Mouse (Mus musculus) left cerebral cortex, postnatal 25 days (tissue): Measurements from ENCODE around the gene Fam71d. TPM values are rescaled to one million over a fixed set of nuclear protein-coding genes. Genes with fewer than 3 reads are reported as not detected.

ENCODE experiments used
- DNase-seq, 2 experiments: peaks; one replicate each; pipeline ENCODE4 v3.0.0; 2022; ENCODE audit warnings: low spot score in 2 of 2, mixed read lengths in 1 of 2
- intact Hi-C: fragments of 180-260 bp; cut with DNase I; formaldehyde crosslinking; loops from one replicate; pipeline ENCODE4 v1.15.1; 2025
- total RNA-seq, 2 experiments: library from RNA; stranded (reverse); gene quantifications; 2 replicates each; pipeline ENCODE4 v1.2.3; 2021

Gene Fam71d
- 1 to 10 TPM in 1 of 2 experiments, under 1 TPM in 1; 0.69 to 2.2 TPM for total RNA-seq

DNA sequence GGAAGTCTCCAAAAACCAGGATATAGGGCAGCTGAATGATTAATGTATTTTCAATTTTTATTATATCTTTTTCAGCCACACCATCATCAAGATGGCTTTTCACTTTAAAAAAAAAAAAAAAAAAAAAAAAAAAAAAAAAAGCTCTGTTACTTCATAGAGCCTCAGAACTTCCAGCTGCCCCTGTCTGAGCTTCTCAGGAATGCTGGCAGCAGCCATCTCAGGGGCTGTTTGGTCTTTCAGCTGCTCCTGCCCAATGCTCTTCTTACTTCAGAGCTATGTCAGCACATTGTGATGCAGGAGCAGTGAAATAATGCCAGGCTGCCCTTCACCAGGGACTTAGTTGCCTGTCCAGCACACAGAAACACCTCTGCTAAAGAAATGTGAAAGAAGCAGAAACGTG is at the start of gene Fam71d:
Gene Fam71d (plus strand): TSS at position 211 of the 400 bp plus-strand sequence.
- DNase-seq, result no peak
- intact Hi-C loops, result no loop called here

DNA sequence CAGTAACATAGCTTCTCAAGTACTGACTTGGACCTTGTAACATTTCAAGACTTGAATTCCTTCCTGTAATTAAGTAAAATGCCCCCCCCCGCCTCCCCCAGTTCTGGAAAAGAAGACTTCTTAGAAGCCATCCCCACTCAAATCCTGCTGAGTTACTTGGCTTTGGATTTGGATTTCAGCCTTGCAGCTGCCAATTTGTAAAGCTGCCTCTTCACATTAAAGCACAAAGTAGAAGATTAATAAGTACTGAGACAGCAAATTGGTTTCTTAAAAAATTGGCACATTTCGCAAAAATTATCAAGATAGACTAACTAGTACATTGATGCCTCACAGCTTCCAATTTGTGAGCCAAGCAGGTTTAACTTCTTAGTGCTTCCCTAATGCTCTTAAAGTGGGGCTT is 47.6 kb upstream of the Fam71d start:
- intact Hi-C loops, result no loop called here
- no peak for DNase-seq

DNA sequence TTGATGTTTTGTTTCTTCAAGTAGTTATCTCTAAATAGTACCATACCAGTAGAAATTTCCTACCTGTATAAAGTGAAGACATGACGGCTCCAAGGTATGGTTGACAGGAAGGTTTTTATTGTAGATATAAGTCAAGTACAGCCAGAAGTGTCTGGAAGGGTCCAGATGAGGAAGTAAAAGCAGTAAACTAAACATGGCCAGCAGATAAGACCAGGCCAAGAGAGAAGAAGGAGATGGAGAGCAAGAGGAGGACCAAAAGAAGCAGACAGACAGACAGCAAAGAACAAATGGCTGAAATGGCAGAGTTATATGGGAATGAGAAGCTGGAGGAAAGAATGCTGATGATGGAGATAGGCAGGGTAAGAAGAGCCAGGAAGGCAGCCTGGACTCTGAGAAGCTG is 46.1 kb upstream of the Fam71d start:
- no peak for DNase-seq
- intact Hi-C loops, result no loop called here

DNA sequence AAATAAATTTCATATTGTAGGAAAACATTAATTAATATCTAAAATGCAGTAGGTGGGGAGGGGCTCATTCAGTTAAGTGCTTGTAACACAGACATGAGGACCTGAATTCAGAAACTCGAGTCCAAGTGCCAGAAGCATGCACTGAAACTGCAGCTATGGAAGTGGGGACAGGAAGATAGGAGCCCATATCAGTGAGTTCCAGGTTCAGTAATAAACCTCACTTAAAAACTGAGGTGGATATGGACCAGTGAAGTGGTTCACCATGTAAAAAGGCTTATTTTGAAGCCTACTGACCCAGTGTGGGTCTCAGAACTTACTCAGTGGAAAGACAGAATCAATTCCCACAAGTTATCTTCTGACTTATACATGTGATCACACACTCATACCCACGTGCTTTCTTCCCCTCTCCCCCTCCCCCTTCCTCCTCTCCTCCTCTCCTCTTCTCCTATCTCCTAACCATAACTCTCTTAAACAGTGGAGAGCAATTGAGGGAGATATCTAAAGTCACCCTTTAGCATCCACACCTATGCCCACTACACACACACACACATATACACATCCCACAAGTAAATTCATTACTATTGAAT is 31.5 kb upstream of the Fam71d start:
- DNase-seq, result no peak
- intact Hi-C loops, result no loop called here

DNA sequence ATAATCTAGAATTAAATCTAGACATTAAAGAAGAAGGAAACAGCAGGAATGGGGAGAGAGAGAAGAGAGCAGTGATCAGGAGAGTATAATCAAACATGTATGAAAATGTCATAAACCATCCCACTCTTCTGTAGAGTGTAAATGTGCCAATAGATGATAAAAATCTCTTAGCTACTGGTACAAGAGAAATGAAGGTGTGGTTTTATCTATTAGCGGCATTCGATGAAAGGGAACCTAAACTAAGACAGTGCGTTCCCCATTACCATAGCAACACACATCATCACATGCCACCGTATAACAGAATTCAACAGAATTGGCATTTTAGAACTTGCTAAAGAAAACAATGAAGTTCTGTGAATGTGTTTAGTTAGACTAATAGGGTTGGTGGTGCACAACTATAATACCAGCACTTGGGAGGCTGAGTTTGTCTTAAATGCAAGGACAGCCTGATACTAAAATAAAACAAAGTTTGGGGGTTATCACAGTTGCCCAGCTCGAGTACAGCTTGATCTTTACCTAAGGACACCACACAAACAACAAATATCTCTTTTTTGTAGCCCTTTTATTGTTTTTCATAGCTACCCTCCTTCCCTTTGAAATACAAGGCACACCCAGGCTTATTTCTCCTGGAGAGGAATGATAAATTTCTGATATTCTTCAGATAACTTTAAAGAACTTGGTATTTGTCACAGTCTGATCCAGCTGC is 13.1 kb upstream of the Fam71d start:
- no peak for DNase-seq
- intact Hi-C loops, result no loop called here

DNA sequence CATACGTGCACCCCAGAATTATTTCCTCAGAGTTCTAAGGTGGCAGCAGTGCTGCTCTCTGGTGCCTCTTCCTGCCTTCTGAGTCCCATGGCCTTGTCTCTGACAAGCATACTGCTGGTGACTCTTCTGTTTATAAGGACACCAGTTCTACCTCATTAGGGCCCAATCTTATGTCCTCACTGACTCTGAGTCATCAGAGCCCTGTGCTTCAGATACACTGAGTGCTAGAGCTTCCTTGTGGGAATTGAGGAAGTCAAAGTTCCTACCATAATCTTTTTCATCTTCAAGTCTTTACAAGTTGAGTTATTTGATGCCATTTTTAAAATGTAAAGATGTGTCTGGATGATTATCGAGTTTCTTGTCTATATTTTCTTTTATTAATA is 12.5 kb upstream of the Fam71d start:
- intact Hi-C loops, result no loop called here
- no peak for DNase-seq

DNA sequence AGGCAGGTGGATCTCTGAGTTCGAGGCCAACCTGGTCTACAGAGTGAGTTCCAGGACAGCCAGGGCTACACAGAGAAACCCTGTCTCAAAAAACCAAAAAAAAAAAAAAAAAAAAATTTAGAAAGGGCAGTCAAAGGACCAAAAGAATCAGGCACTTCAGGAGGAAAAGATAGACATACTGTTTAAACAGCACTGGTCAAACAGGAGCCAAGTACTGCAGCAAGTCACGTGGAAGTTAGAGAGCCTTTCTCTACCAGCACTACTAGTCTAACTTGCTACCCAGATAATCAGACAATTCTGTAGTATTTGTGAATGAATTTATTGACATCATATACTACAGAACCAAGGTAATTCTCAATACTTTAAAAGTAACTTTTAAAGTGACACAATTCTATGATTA is 10.3 kb upstream of the Fam71d start:
- intact Hi-C loops, result no loop called here

DNA sequence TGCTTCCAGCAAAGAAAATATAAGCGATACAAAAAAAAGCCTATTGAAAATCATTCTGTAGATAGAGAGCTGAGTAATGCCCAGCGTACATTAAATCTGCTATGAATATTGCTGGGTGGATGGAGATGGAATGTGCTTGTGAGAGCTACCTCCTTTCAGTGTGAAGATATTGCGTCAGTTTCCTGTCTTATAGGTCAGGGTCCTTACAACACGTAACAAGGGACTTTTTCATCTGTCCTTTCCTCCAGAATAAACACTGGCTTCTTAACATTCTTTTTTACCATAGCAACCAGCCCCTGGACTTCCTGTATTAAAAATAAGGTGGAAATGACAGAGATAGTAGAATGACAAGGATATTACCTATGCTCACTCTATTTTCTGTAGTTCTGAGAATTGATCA is 9.1 kb upstream of the Fam71d start:
- no peak for DNase-seq
- intact Hi-C loops, result no loop called here

More for the DNA sequence above, 10.3 kb upstream of the Fam71d start:
- no peak for DNase-seq

DNA sequence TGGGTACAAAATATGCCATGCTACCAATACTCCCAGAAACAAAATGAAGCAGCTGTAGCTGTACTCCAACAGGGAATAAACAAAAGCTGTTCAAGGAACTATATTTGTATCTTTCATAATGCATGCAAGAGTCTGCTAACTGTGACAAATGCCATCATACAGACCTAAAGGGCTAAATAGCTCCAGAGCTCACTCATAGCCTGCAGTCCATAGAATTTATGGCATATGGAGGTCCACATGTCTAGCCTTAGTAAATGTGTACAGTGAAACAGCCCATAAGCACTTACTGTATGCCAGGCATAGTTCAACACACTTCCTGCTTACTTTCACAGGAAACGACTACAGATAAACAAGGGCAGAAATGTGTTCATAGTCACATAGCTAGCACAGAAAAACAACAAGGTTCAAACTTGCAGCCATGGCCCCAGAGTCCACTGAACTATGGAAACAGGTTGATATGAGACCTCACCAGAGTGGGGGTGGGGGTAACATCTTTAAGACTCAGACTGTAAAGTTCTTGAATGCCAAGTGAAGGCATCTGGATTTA is 5.6 kb upstream of the Fam71d start:
- intact Hi-C loops, result no loop called here
- peak in 1 of 2 experiments; percentile 6 for DNase-seq

DNA sequence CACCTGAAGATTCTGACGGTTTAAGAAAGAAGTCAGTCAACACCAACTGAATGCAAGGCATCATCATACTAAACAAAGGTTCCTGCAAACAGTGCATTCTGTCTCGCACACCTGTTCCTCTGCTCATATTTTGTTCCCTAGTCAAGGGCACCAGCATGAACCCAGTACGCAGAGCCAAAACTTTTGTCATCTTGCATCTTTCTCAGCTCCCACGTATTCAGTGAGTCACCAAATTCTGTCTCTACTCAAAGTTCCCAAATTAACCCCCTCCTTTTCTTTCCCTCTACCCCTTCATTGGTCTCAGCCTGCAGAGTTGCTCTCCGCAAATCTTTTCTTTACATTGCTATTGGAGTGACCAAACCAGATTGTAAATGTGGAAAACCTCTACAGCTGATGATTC is 2.5 kb upstream of the Fam71d start:
- DNase-seq, result peak; percentile 24 to 65
- intact Hi-C loops, result no loop called here

DNA sequence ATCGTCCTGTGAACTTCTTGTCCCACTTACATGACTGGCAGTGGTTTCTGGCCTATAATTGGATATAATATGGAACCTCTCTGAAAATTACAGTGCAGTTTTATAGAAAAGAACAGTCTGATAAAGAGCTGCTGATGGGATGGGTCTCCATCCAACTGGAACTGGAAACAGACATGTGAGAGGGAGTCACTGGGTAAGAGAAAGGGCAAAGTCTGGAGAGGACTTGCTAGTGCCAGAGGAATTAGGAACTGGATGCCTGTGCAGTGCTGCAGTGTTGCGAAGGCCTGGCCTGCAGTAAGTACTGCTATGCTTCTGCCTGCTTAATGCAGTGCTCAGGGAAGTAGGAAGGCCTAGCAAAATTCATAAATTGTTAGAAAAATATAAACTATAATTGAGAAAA is 1.9 kb downstream of the Fam71d start:
- DNase-seq, result no peak

DNA sequence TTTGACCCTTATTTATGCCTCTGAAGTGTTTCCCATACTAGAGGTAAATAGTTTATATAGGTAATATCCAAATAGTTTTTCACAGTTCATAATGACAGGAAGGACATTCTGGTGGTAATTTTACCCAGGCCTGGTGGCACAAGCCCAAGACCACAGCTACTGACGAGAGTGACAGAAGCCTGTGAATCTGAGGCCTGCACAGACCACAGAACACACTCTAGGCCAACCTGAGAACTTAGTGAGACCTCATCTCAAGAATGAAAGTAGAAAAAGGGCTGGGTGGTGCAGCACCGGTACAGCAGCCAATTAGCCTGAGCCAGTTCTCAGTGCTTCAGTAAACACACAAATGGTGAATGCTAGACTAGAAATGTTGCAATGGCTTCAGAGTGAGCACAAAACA is 26.4 kb downstream of the Fam71d start:
- intact Hi-C loops, result no loop called here
- no peak for DNase-seq

More for the DNA sequence above, 1.9 kb downstream of the Fam71d start:
- intact Hi-C loops, result no loop called here

DNA sequence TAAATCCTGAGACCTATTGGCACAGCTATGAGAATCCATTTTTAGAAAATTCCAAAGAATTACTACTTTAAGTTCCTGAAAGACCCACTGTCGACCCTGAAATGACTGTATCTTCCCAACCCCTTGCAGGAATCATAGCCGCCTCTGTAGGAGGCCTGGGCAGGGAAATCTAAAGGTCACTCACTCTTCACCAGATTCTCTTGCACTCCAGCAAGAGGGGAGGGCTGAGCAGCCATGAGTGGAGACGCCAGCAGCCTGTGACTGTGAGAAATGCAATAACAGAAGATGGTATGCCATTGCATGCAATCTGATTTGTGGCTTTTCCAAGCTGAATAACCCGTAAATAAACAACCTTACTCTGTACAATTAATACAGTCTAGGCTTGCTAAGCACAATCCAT is 36.4 kb downstream of the Fam71d start:
- intact Hi-C loops, result no loop called here
- DNase-seq, result no peak

DNA sequence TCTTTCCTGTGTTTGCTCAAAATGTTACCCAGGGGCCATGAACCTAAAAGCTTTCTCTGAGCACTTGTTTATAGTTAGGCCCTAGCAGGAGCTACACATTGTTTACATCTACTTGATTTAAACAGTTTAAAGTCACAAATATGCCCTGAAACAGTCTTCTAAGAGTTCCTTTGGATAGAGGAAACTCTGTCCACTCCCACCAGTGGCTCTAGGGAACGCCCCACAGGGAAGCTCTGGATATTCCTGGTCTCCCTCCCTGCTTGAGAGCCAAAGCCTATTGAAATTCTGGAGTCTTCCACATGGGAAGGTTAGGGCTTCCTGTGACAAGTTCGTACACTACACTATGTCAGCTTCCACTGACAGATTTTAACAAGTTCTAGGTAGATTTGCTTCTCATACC is 48.3 kb downstream of the Fam71d start:
- intact Hi-C loops, result no loop called here
- DNase-seq, result no peak

DNA sequence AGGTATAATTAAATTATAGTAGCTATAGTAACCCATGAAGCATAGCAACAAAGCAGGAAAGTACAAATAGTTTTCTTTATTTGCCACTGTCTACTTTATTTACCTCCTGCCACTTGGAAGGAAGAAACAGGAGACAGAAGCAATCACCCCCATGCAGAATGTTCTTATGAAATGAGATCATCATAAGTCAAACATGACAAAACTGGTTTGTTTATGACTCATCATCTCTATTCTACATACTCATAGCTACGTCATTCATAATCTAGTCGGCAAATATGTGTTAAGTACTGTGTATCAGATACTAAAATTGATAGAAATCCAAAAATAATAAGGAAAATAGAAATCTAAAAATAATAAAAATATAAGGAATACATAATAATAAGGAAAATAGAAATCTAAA is 49.0 kb downstream of the Fam71d start:
- intact Hi-C loops, result no loop called here
- no peak for DNase-seq

DNA sequence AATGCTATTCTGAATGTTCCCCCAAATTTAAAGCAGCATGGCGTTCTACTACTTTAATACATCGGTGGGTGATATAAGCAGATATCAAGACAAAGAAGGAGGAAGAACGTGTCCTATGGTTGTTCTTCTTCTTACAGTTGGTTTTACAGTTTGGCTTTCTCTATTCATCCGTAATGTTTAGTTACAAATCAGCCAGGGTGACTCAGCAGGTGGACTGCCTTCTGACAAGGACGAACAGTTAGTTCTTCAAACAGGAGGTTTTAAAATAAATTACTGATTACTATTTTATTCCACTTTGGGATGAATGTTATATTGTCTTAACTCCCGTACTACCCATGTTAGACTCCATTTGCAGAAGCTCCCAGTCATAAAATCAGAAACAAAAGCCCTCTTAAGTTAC is 54.9 kb downstream of the Fam71d start:
- intact Hi-C loops, result no loop called here
- no peak for DNase-seq

DNA sequence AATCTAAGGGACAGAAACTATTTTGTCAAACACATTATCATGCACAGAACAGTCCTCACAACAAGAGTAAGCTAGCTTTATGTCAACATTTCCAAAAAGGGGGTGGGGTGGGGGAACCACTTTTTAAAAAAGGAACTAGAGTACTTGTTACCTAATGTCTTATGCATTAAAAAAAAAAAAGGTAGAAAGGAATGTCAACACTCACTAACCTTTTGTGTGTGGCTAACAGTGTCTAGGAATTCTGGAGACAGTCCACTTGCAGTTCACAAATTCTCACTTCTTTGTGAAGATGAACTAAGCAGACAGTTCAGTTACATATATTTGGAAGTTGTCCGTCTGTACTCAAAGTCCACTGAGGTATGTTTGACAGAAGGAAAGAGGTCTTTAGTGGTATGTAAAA is 56.1 kb downstream of the Fam71d start:
- intact Hi-C loops, result no loop called here
- DNase-seq, result no peak

DNA sequence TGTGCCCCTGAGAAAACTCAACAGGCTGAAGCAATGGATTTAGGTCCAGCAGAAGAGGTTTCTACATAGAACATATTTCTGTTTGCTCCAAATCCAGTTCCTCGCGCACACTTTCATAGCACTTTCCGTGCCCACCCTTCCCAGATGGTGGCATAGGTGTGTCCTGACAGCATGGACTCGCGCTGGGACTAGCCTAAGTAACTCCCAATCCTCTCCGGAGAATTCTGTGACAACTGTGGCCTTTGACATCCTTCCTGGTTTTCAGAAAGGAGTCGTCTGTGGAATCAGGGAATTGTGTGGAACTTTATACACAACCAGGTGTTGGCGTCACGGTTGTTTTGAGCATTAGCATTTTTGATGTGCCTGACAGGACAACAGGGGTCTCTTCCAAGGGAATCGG is 56.8 kb downstream of the Fam71d start:
- DNase-seq, result no peak
- intact Hi-C loops, result loop anchor here (2.0 kb wide), 2 partner anchors 113 to 521 kb away; partner anchors contain the start of genes Atp6v1d, Eif2s1 and Gphn

DNA sequence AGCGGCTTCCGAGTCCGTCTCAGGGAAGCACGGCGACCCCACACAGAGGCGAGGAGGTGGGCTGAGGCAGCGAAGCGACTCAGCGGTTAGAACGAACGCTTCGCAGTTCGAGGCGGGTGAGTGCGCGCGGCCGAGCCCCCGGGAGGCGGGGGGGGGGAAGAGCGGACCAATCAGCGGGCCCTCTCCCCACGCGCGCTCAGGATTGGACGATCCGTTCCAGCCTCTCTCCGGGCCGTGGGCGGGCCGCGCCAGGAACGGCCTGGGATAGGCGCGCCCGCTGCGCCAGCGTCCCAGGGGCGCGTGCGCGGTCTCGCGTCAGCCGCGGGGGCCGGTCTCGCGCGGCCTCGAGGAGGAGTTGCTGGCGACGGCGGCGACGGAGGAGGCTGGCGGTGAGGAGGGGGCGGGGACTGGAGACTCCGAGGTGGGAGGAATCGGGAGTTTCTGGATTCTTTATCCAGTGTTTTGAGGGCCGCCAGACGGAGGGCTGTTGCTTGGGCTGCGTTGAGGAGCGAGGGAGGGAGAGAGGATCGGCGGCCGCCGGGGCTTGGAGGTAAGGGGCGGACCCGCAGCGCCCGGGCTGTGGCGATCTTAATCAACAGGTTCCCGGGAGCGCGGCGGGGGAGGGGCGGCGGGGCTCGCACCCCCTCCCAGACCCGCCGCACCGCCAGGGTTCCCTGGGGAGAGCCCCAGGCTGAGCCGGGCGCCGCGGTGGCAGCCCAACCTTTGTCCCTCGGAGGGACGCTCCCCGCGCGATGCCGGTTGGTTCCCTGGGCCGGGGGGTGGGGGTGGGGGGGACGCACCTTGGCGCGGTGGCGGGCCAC is 57.4 kb downstream of the Fam71d start, which contains the start of gene Mpp5:
Gene Mpp5 (plus strand): TSS at position 351 of the 821 bp plus-strand sequence.
- intact Hi-C loops, result loop anchor here (2.0 kb wide), 2 partner anchors 112 to 522 kb away; partner anchors contain the start of genes Atp6v1d, Eif2s1 and Gphn
- peak; percentile 98 for DNase-seq

DNA sequence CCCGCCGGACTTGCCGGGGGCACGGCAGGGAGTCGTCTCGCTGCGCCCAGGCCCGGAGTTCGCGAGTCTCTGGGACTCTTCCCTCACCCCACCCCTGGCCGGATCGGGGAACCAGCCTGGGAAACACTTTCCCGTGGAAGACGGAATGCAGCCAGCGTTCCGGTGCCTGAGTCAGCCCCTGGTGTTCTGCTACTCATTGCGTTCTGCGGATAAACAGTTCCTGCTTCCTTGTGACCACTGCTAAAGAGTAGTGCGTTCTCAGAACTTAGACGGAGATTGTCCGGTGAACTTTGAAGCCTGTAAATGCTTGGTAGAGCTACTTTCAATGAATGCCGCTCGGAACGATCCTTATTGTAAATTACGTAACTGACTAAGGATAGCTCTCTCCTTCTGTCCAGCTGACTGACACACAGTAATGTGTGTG is 58.1 kb downstream of the Fam71d start:
- intact Hi-C loops, result loop anchor here (2.0 kb wide), 2 partner anchors 111 to 523 kb away; partner anchors contain the start of genes Atp6v1d, Eif2s1 and Gphn
- peak; percentile 60 to 67 for DNase-seq
